In genomic region chr11:55682351-55682961, GRCm38 (mm10) we compare ENCODE assay signal across 11 mouse cellular contexts.
DNase-seq lines count a peak whose midpoint lies in the region; ATAC-seq and TF ChIP-seq lines count a peak whose summit lies in the region.
"Had no signal": no experiment of that assay in that cellular context is flagged by ENCODE, and none has a peak within 500 bp of the region (broad histone marks: within the 10 kb centered on the region; RNA-seq: fewer than 3 reads in every experiment).

No protein-coding gene starts in this region.

- H3K79me2 ChIP-seq in MEL (ENCODE audit: control insufficient read depth, insufficient read depth, low read length, poor library complexity): no peaks in the 10 kb centered on the region

- H3K27me3 ChIP-seq in intestine, embryonic 14.5 days (replicated peaks; ENCODE audit: control insufficient read depth, insufficient read depth, low read length): no peaks in the 10 kb centered on the region
- H3K27me3 ChIP-seq in intestine, embryonic 16.5 days (replicated peaks; ENCODE audit: control insufficient read depth, insufficient read depth, low read length): no peaks in the 10 kb centered on the region
- H3K27me3 ChIP-seq in MEL (ENCODE audit: control insufficient read depth in 1 of 2, insufficient read depth in 2 of 2, low read length in 2 of 2): no peaks in the 10 kb centered on the region
- H3K27me3 ChIP-seq in forebrain, postnatal 0 days (ENCODE audit: insufficient read depth, low read length): no peaks in the 10 kb centered on the region
- H3K27me3 ChIP-seq: forebrain, embryonic 12.5 days; limb, embryonic 13.5 days had no signal

- TF ChIP-seq RAD21 in MEL (IDR thresholded peaks at IDR 0.05; ENCODE audit: low read depth, low read length): no peak

- no peak for TF ChIP-seq EP300 in MEL (IDR thresholded peaks at IDR 0.05; ENCODE audit: low read depth in 1 of 2, low read length in 2 of 2)

- H3K4me3 ChIP-seq in intestine, embryonic 14.5 days (ENCODE audit: low read depth, low read length): no peak overlapping the region
- no peak overlapping the region for H3K4me3 ChIP-seq in intestine, embryonic 16.5 days (ENCODE audit: low read length)
- H3K4me3 ChIP-seq in MEL (ENCODE audit: control insufficient read depth in 1 of 2, insufficient read depth in 1 of 2, low read depth in 2 of 2, low read length in 2 of 2): no peak overlapping the region
- no peak overlapping the region for H3K4me3 ChIP-seq in forebrain, postnatal 0 days (ENCODE audit: low read depth, low read length)
- H3K4me3 ChIP-seq: forebrain, embryonic 12.5 days; limb, embryonic 13.5 days had no signal

- no peaks in the 10 kb centered on the region for H3K9me3 ChIP-seq in intestine, embryonic 14.5 days (ENCODE audit: control insufficient read depth, low read length)
- no peaks in the 10 kb centered on the region for H3K9me3 ChIP-seq in intestine, embryonic 16.5 days (ENCODE audit: control insufficient read depth, low read length)
- H3K9me3 ChIP-seq in MEL (replicated peaks; ENCODE audit: insufficient read depth, low read length): no peaks in the 10 kb centered on the region
- no peaks in the 10 kb centered on the region for H3K9me3 ChIP-seq in forebrain, postnatal 0 days (ENCODE audit: low read length)
- H3K9me3 ChIP-seq: forebrain, embryonic 12.5 days; limb, embryonic 13.5 days had no signal

- 37% methylated on average over 10 of the region's 10 CpGs for WGBS in intestine, embryonic 14.5 days
- 32% methylated on average over 10 of the region's 10 CpGs for WGBS in intestine, embryonic 16.5 days
- WGBS in forebrain, postnatal 0 days: 42% methylated on average over 10 of the region's 10 CpGs

- no peaks in the 10 kb centered on the region for H3K36me3 ChIP-seq in intestine, embryonic 14.5 days (ENCODE audit: control insufficient read depth, insufficient read depth, low read length)
- no peaks in the 10 kb centered on the region for H3K36me3 ChIP-seq in intestine, embryonic 16.5 days (ENCODE audit: control insufficient read depth, insufficient read depth, low read length)
- H3K36me3 ChIP-seq in MEL (ENCODE audit: control insufficient read depth in 1 of 2, insufficient read depth in 2 of 2, low read length in 2 of 2): no peaks in the 10 kb centered on the region
- no peaks in the 10 kb centered on the region for H3K36me3 ChIP-seq in forebrain, postnatal 0 days (ENCODE audit: insufficient read depth)
- H3K36me3 ChIP-seq: forebrain, embryonic 12.5 days; limb, embryonic 13.5 days had no signal

- no peak overlapping the region for H3K9ac ChIP-seq in intestine, embryonic 14.5 days (ENCODE audit: low read length)
- H3K9ac ChIP-seq in intestine, embryonic 16.5 days (ENCODE audit: low read depth, low read length): no peak overlapping the region
- no peak overlapping the region for H3K9ac ChIP-seq in MEL (ENCODE audit: control insufficient read depth, low read depth, low read length, poor library complexity, severe bottlenecking)
- H3K9ac ChIP-seq in forebrain, postnatal 0 days: no peak overlapping the region
- H3K9ac ChIP-seq: forebrain, embryonic 12.5 days; limb, embryonic 13.5 days had no signal

- TF ChIP-seq POLR2A in MEL (IDR thresholded peaks at IDR 0.05; ENCODE audit: control insufficient read depth in 1 of 2, insufficient read depth in 1 of 2, low read depth in 1 of 2, low read length in 2 of 2, poor library complexity in 1 of 2): no peak

- no peaks in the 10 kb centered on the region for H3K4me1 ChIP-seq in intestine, embryonic 14.5 days (replicated peaks; ENCODE audit: control insufficient read depth, insufficient read depth, low read length)
- no peaks in the 10 kb centered on the region for H3K4me1 ChIP-seq in intestine, embryonic 16.5 days (ENCODE audit: control insufficient read depth, insufficient read depth, low read length)
- H3K4me1 ChIP-seq in MEL (ENCODE audit: control insufficient read depth in 1 of 2, insufficient read depth in 2 of 2, low read length in 2 of 2): no peaks in the 10 kb centered on the region
- no peaks in the 10 kb centered on the region for H3K4me1 ChIP-seq in forebrain, postnatal 0 days (ENCODE audit: insufficient read depth)
- H3K4me1 ChIP-seq: limb, embryonic 13.5 days had no signal

- ATAC-seq in intestine, embryonic 14.5 days (replicated peaks; ENCODE audit: low FRiP score, low TSS enrichment, low read depth): no peak
- ATAC-seq in intestine, embryonic 16.5 days: no peak
- no peak for ATAC-seq in forebrain, postnatal 0 days
- ATAC-seq: lung, postnatal 0 days had no signal

- H3K4me2 ChIP-seq in intestine, embryonic 14.5 days (ENCODE audit: low read length): no peak overlapping the region
- H3K4me2 ChIP-seq in intestine, embryonic 16.5 days (ENCODE audit: low read depth, low read length): no peak overlapping the region
- H3K4me2 ChIP-seq in forebrain, postnatal 0 days (ENCODE audit: low read depth): no peak overlapping the region
- H3K4me2 ChIP-seq: forebrain, embryonic 12.5 days; limb, embryonic 13.5 days had no signal

- TF ChIP-seq CTCF in MEL (IDR thresholded peaks at IDR 0.05 in 2 of 3, conservative IDR thresholded peaks at IDR 0.05 in 1 of 3; ENCODE audit: control insufficient read depth in 1 of 3, insufficient read depth in 1 of 3, low read depth in 2 of 3, low read length in 3 of 3, poor library complexity in 1 of 3, severe bottlenecking in 1 of 3): no peak
- TF ChIP-seq CTCF in forebrain, postnatal 0 days (IDR thresholded peaks at IDR 0.05; ENCODE audit: low read depth): no peak

- H3K27ac ChIP-seq in intestine, embryonic 14.5 days (ENCODE audit: low read depth): no peak overlapping the region
- H3K27ac ChIP-seq in intestine, embryonic 16.5 days (ENCODE audit: low read length): no peak overlapping the region
- no peak overlapping the region for H3K27ac ChIP-seq in MEL (ENCODE audit: control insufficient read depth, low read depth, low read length)
- no peak overlapping the region for H3K27ac ChIP-seq in forebrain, postnatal 0 days (ENCODE audit: low read depth, low read length)
- H3K27ac ChIP-seq: forebrain, embryonic 12.5 days; limb, embryonic 13.5 days had no signal

- DNase-seq in intestine, embryonic 14.5 days (ENCODE audit: low spot score): peak; percentile 54
- peak; percentile 9 for DNase-seq in 416B (ENCODE audit: low read depth)
- peak; percentile 22 for DNase-seq in MEL (ENCODE audit: low read depth, low spot score)
- peak; percentile 10 for DNase-seq in kidney, postnatal 14 days
- DNase-seq in right cerebral cortex, adult 18-20 months: no peak
- DNase-seq in forebrain, postnatal 0 days: no peak
- DNase-seq: heart, adult 18-20 months had no signal

TF ChIP-seq in MEL, 35 proteins besides CTCF, POLR2A, EP300 and RAD21:
- TF ChIP-seq CHD2 (IDR thresholded peaks at IDR 0.05; ENCODE audit: low read length) (no peak), GABPA (IDR thresholded peaks at IDR 0.05; ENCODE audit: low read depth, low read length) (no peak), ZMIZ1 (IDR thresholded peaks at IDR 0.05; ENCODE audit: low read depth, low read length) (no peak)

Comparison
In these comparisons a context has a peak if more than half of its experiments do, and no peak if none do; other contexts are left out.
1. DNase-seq: peak in intestine, embryonic 14.5 days (single experiment), 416B (single experiment), MEL (single experiment) and kidney, postnatal 14 days (single experiment); none in right cerebral cortex, adult 18-20 months (single experiment) and forebrain, postnatal 0 days (single experiment).